In genomic region chr2:174598451-174598850, GRCm38 (mm10) we compare ENCODE assay signal across 11 mouse cellular contexts. TPM values are rescaled to one million over a fixed set of nuclear protein-coding genes. Genes with fewer than 3 reads are reported as not detected.
A peak's percentile ranks its signal among the peaks of the same experiment; 100 is the strongest.
DNase-seq lines count a peak whose midpoint lies in the region; ATAC-seq lines count a peak whose summit lies in the region.
"Had no signal": no experiment of that assay in that cellular context is flagged by ENCODE, and none has a peak within 500 bp of the region (broad histone marks: within the 10 kb centered on the region; RNA-seq: fewer than 3 reads in every experiment).

No protein-coding gene starts in this region.

- ATAC-seq in heart, embryonic 15.5 days (replicated peaks; ENCODE audit: insufficient number of reproducible peaks, insufficient read depth, low FRiP score, low read depth) = no peak
- no peak for ATAC-seq in embryonic facial prominence, embryonic 12.5 days (ENCODE audit: insufficient number of reproducible peaks, insufficient read depth, low FRiP score, low TSS enrichment)
- peak; percentile 51 for ATAC-seq in megakaryocyte progenitor cell, adult 5-6 weeks (replicated peaks; ENCODE audit: poor library complexity)
- no peak for ATAC-seq in midbrain, embryonic 14.5 days (ENCODE audit: low FRiP score, low TSS enrichment)
- ATAC-seq: forebrain, embryonic 15.5 days had no signal

- no peaks in the 10 kb centered on the region for H3K9me3 ChIP-seq in heart, embryonic 15.5 days (replicated peaks)
- no peaks in the 10 kb centered on the region for H3K9me3 ChIP-seq in embryonic facial prominence, embryonic 12.5 days
- no peaks in the 10 kb centered on the region for H3K9me3 ChIP-seq in midbrain, embryonic 14.5 days (ENCODE audit: control insufficient read depth, low read length)
- H3K9me3 ChIP-seq: forebrain, embryonic 15.5 days had no signal

- intact Hi-C loops in heart, postnatal 36 days (cut with DNase I) = no loop called here

- no peak overlapping the region for H3K9ac ChIP-seq in heart, embryonic 15.5 days
- no peak overlapping the region for H3K9ac ChIP-seq in embryonic facial prominence, embryonic 12.5 days
- no peak overlapping the region for H3K9ac ChIP-seq in midbrain, embryonic 14.5 days (replicated peaks; ENCODE audit: low read length)
- H3K9ac ChIP-seq: forebrain, embryonic 15.5 days had no signal

- no peak for DNase-seq in heart, postnatal 36 days
- DNase-seq in B cell, adult 2 months = peak; percentile 39 to 46
- DNase-seq in midbrain, embryonic 14.5 days = no peak
- no peak for DNase-seq in lung, postnatal 36 days
- DNase-seq in cerebellum, adult 9-10 months = no peak
- DNase-seq: kidney, postnatal 10 days had no signal

- H3K36me3 ChIP-seq in heart, embryonic 15.5 days = no peaks in the 10 kb centered on the region
- H3K36me3 ChIP-seq in embryonic facial prominence, embryonic 12.5 days = no peaks in the 10 kb centered on the region
- no peaks in the 10 kb centered on the region for H3K36me3 ChIP-seq in midbrain, embryonic 14.5 days (ENCODE audit: control insufficient read depth, insufficient read depth, low read length)
- H3K36me3 ChIP-seq: forebrain, embryonic 15.5 days had no signal

- no peak overlapping the region for H3K4me2 ChIP-seq in heart, embryonic 15.5 days
- 0 out of 2 replicates have a peak overlapping the region, but pooled peaks have one; percentile 13 for H3K4me2 ChIP-seq in embryonic facial prominence, embryonic 12.5 days (replicated peaks)
- H3K4me2 ChIP-seq in midbrain, embryonic 14.5 days (ENCODE audit: low read length) = no peak overlapping the region
- H3K4me2 ChIP-seq: forebrain, embryonic 15.5 days; heart, embryonic 11.5 days had no signal

- WGBS in heart, embryonic 15.5 days = 58% methylated on average over 12 of the region's 12 CpGs
- WGBS in embryonic facial prominence, embryonic 12.5 days = 76% methylated on average over 12 of the region's 12 CpGs
- 80% methylated on average over 12 of the region's 12 CpGs for WGBS in midbrain, embryonic 14.5 days

- H3K4me1 ChIP-seq in heart, embryonic 15.5 days (replicated peaks) = peaks cover 21% of the 10 kb centered on the region
- peaks cover 31% of the 10 kb centered on the region for H3K4me1 ChIP-seq in embryonic facial prominence, embryonic 12.5 days
- H3K4me1 ChIP-seq in midbrain, embryonic 14.5 days (ENCODE audit: control insufficient read depth, insufficient read depth, low read length) = no peaks in the 10 kb centered on the region
- H3K4me1 ChIP-seq: forebrain, embryonic 15.5 days had no signal

- no peaks in the 10 kb centered on the region for H3K27me3 ChIP-seq in heart, embryonic 15.5 days
- no peaks in the 10 kb centered on the region for H3K27me3 ChIP-seq in embryonic facial prominence, embryonic 12.5 days
- H3K27me3 ChIP-seq in midbrain, embryonic 14.5 days (ENCODE audit: control insufficient read depth, insufficient read depth, low read length) = no peaks in the 10 kb centered on the region
- H3K27me3 ChIP-seq: forebrain, embryonic 15.5 days had no signal

- no peak overlapping the region for H3K4me3 ChIP-seq in heart, embryonic 15.5 days
- no peak overlapping the region for H3K4me3 ChIP-seq in embryonic facial prominence, embryonic 12.5 days
- no peak overlapping the region for H3K4me3 ChIP-seq in midbrain, embryonic 14.5 days (replicated peaks; ENCODE audit: low read depth, low read length)
- H3K4me3 ChIP-seq: forebrain, embryonic 15.5 days had no signal

- H3K27ac ChIP-seq in heart, embryonic 15.5 days = peak overlapping the region; percentile 68; the same call in 1 of the 2 replicates
- H3K27ac ChIP-seq in embryonic facial prominence, embryonic 12.5 days = peak overlapping the region; percentile 63; the same call in 1 of the 2 replicates
- no peak overlapping the region for H3K27ac ChIP-seq in midbrain, embryonic 14.5 days (replicated peaks; ENCODE audit: low read depth, low read length)
- H3K27ac ChIP-seq: forebrain, embryonic 15.5 days had no signal

RNA-seq across cellular contexts. Expression of gene Zfp831, which starts 44.9 kb away (rescaled TPM):
- 0.01 TPM in 1 of 2 replicates, not detected in the other for polyA plus RNA-seq in heart, embryonic 15.5 days (2015; fragmentation: Nextera tagmentation; extraction: Ambion mirVana)
- under 1 TPM; 0.08 TPM for total RNA-seq in heart, postnatal 36 days (2021)
- polyA plus RNA-seq in embryonic facial prominence, embryonic 12.5 days (2016; fragmentation: Nextera tagmentation; extraction: Ambion mirVana) = not detected in 2 replicates
- total RNA-seq in megakaryocyte progenitor cell, adult 5-6 weeks (2015) = 0.76 and 1.5 TPM in 2 replicates
- total RNA-seq in megakaryocyte progenitor cell, adult 5-6 weeks (2017) = 0.67 and 1.1 TPM in 2 replicates
- not detected in 2 replicates for polyA plus RNA-seq in midbrain, embryonic 14.5 days (2014; fragmentation: Nextera tagmentation; extraction: Ambion mirVana)
- polyA plus RNA-seq: forebrain, embryonic 15.5 days; heart, embryonic 11.5 days had no signal

Comparison
In these comparisons a context has a peak if more than half of its experiments do, and no peak if none do; other contexts are left out.
1. DNase-seq: peak in B cell, adult 2 months (2 of 2); none in heart, postnatal 36 days (0 of 2), midbrain, embryonic 14.5 days (single experiment), lung, postnatal 36 days (single experiment) and cerebellum, adult 9-10 months (single experiment).